Mouse (Mus musculus) cerebellum, adult 9-10 months (tissue): ENCODE measurements around the gene Agr3.

Experiments
- DNase-seq: peaks from one replicate; pipeline ENCODE4 v3.0.0; 2022

Agr3 gene

DNA sequence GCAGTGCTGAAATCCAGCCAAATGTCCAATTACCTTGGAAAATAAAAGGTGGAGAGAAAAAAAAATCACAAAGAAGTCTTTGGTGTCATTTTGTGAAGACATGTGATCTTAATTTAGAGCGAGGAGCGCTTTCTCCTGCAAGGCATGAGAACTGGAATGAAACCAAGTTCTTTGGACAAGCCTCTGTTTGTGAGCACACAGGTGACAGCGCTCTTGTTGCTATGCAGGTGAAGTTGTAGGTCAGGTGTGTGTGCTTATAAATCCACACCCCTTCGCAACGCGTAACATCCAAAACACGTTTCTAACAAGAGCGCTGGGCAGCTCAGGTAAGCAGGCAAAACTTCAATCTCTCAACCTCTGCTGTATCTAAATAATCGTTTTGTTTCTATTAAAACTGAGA, at the start of gene Agr3:
Agr3 (plus strand) TSS at position 219 of the 400 bp plus-strand sequence.
- no peak for DNase-seq

DNA sequence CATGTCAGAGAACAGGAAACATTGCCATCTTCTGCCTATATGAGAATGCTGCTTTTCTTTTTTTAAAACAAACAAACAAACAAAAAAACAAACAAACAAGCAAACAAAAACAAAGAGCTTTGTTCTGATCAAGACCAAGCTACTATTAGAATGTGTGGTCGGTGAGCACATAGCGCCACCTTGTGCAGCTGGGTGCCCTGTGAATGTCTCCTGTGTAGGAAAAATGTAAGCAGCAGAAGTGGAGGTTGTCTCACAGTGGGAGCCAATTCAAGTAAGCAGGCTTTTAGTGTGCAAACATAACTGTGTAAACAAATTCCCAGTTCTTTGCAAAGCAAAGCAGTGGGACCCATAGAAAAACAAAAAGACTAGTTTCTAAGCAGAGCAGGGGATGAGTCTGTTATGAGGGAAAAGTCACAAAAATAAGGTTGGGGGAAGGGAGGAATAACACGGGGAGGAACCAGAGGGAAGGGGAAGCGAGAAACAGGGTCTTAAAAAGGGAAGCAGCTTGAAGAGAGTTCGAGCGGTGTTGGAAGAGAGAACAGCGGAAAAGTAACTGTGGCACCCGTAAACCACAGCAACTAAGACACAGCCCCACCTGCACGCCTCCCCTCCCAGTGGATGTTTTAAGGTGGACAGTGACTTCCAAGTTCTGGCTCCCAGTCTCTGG, 40.4 kb upstream of the Agr3 start:
- no peak for DNase-seq

GRCm38 (mm10) chr12:35889383-35889782, 36.0 kb upstream of the Agr3 start:
- DNase-seq: no peak

DNA sequence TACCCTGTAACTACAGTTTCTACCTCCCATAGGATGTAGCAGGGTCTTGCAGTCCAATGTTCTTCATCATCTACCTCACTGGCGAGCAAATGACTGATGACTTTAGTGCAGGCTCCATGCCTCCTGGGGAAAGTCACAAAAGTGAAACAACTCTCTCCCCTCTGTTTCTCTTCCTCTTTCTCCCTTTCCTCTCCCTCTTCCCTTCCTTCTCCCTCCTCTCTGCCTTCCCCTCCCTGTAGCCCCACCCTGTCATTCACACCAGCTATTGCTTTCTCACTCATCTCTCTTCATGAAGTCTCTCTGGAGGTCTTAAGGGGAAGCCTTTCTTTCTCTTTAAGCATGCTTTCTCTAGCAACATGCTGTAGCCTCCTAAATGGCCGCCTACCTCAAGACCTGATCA, 34.7 kb upstream of the Agr3 start:
- no peak for DNase-seq

DNA sequence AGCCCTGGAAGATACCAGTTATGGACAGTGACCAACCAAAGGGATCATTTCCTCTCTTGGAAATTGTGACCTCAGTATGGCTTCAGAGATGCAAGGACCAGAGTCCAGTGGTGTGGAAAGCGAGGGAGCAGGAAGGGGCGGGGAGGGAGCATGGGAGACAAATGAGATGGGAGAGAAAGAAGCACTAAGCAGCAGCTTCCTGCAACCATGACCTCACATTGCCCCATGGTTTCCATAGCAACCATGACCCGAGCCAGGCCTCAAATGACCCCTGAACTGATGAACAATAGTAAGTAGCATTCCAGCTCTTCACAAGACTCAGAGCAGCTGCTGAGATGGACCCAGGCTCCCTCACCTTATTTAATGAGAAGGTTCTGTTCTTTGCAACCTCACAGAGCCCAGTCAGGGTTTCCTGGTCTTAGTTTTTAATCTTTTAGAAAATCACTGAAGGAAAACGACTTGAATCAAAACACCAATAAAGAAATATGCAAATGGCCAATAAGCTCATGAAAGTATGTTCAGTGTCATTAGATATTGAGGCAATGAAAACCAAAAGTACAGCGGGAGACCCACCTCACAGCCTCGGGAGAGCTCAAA, 31.0 kb upstream of the Agr3 start:
- no peak for DNase-seq

DNA sequence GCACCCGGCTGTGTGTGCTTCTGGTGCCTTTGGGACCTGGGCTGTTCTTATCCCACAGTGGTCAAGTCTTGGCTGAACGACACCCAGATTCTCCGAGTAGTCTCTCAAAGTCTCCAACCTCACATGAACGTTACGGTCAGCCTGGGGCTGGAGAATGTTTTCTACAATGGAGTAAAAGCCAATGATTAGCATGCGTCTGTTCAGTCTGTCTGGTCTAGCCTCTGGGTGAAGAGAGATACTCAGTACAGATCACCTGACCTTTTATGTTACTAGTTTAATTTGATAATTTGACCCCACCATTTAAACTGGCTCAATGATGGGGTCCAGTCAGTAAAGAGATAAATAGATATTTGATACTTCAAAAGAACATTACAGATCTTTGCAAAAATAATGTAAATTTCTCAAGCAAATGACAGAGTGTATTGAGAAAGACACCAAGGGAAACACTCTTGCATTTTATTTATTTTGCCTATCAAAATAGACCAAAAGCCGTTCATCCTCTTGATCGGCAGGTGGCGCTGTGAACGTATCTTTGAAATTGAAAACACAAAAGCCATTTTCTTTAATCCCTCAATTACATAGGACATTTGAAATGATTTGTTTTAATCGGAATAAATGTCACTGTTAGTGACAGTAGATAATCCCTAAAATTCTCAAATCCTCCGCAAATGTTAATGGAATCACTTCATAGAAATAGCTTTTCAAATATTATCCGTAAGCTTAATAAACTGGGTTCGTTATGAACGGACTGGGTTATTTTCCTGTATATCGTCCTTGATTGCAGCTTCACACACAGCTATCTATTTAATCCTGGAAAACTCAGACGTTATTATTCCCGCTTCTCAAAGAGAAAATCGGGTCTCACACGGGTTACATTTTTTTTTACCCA, 29.3 kb upstream of the Agr3 start:
- DNase-seq: peak; percentile 60

GRCm38 (mm10) chr12:35896764-35897282, 28.6 kb upstream of the Agr3 start:
- no peak for DNase-seq

DNA sequence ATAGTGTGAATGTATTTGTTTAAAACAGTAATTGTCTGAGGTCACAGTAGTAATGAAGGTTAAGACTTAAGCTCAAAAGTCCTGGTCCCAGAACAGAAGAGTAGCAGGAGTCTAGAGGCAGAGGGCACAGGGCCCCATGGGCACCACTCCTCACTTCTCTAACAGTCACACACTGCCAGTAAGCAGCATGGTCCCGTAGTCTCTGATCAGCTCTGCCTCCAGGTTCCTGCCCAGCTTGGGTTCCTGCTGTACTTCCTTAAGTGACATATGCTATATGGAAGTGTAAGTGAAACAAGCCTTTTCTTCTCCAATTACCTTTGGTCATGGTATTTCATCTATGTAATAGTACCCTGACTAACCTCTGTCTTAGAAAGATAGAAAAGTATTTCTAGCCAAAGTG, 14.8 kb upstream of the Agr3 start:
- no peak for DNase-seq

- DNase-seq: no peak
Observed at GRCm38 (mm10) chr12:35915813-35916212, 9.6 kb upstream of the Agr3 start.

- no peak for DNase-seq
Observed at GRCm38 (mm10) chr12:35916467-35916866, 9.0 kb upstream of the Agr3 start.

GRCm38 (mm10) chr12:35918031-35918430, 7.4 kb upstream of the Agr3 start:
- no peak for DNase-seq

DNA sequence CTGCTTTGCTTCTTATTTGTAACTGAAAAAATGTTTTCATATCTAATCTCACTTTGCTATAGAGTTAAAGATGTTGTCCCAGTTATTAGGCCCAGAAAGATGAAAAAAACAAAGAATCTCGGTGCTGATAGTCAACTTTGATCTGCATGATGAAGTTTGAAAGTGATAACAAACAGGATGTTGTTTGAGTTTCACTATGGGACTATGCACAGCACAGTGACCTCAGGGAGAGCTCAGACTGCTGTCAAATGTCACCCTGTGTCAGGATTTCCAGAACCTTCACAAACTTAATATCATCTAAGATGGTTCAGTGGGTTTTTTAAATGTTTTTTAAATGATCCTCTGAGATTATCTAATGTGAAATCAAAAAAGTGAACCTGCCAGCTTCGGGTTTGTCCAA, 2.4 kb downstream of the Agr3 start:
- no peak for DNase-seq

DNA sequence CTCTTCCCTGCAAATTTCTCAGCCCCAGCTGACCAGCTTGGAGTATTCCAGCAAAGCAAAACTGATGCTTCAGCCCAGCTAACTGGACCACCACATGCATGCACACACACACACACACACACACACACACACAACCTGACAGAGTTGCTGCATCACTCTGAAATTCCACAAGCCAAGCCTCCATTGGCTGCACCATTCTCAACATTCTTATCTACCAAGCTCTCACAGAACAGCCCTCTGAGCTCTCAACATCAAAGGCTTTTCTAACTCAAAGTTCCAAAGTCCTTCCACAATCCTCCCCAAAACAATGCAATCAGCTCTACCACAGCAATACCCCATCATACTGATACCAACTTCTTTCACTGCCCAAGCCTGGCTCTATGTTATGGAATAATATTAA, 7.4 kb downstream of the Agr3 start:
- no peak for DNase-seq

DNA sequence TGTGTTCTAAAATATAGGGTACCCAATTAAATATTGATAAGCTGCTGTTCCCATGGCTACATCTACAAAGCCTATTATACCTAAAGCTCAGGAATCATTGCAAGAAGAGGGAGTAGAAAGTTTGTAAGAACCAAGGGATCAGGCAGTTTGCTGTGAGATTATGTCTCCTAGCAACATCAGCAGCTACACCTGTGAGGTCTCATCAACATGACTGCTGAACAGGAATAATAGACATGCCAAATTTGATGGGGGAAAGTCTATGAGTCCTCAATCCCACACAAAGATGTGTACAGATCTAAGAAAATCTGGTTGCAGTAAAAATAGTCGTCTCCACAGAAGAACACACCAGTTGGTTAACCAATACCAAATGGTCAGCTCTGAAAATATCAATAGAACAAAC, 26.3 kb downstream of the Agr3 start:
- DNase-seq: no peak

DNA sequence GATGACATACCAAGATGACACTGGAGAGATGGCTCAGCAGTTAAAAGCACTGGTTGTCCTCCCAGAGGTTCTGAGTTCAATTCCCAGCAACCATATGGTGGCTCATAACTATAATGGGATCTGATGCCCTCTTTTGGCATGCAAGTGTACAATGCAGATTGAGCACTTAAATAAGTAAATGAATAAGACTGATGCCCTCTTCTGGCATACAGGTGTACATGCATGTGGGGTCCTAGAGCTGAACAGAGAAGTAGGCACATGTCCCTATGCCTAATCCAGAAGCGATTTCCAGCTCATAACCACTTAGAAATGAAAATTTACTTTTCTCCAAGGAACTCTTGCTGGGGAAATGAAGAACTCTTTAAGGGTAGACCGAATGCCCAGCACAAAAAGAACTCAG, 31.8 kb downstream of the Agr3 start:
- DNase-seq: no peak

GRCm38 (mm10) chr12:35966098-35966767, 40.8 kb downstream of the Agr3 start:
- DNase-seq: no peak

- DNase-seq: no peak
Observed at GRCm38 (mm10) chr12:35966768-35967141, 41.3 kb downstream of the Agr3 start.

DNA sequence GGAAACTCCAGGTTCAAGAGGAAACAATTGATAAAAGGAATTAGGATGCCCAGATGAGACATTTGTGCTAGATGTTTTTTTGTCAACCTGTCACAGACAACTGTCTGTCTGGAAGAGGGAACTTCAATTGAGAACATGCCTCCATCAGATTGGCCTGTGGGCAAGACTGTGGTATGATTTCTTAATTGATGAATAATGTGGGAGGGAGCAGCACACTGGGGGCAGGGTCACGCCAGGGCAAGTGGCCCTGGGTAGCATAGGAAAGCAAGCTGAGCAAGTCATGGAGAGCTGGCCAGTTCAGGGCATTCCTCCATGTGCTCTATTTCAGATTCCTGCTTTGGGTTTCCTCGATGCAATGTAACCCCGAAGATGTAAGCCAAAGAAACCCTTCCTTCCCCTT, 50.5 kb downstream of the Agr3 start:
- no peak for DNase-seq

- no peak for DNase-seq
Observed at GRCm38 (mm10) chr12:35977633-35978246, 52.3 kb downstream of the Agr3 start.

DNA sequence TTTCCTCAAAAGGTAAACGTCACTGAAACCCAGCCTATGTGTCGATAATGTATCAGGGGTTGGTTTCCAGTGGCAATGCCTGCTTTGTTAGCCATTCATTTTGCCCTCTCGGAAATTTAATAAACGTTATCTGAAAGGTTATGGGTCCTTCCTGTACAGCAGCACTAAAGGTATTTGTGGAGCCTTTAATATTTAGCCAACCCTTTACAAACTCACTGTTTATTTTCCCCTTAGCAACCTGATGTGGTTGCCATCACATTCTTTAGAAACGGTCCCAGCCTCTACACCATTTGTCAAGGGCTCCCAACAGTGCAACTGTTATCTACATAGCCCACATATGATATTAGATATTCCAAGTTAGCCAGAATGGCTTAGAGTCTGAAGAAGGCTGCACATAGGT, 54.2 kb downstream of the Agr3 start:
- DNase-seq: no peak

DNA sequence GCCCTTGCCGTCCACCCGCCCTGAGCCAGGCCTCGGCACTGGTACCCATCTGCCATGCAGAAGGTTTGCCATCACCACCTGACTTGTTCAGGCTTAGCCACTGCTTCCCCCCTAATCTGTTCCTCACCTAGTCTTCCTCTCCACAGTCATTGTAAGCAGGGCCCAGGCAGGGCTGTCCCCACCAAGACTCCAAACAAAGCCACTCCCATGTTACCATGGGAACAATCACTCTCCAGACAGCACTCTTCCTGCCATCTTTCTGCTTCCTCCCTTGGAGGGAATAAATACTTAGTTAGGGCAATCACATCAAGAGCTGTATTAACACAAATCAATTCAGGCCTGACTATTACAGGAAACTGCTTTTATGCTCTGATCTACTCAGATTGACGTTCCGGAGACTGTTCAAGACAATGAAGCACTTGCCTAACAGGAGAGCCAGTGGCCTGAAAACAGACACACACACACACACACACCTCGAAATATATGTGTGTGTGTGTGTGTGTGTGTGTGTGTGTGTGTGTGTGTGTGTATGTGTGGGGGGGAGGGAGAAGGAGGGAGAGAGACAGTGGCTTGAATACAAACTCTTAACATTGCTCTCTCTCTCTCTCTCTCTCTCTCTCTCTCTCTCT, 56.4 kb downstream of the Agr3 start:
- no peak for DNase-seq

GRCm38 (mm10) chr12:35983472-35983871, 58.1 kb downstream of the Agr3 start:
- no peak for DNase-seq
